Mouse (Mus musculus) intestine, postnatal 0 days (tissue): ENCODE data around the gene Lzic. TPM values are rescaled to one million over a fixed set of nuclear protein-coding genes. Genes with fewer than 3 reads are reported as not detected.
A peak's percentile ranks its signal among the peaks of the same experiment; 100 is the strongest.

Experiments used
- ATAC-seq: fragments of 200-750 bp; cut with Nextera tagmentation; 2 replicates; pipeline ENCODE4 v1.8.0; 2017; ENCODE audit warnings: mild to moderate bottlenecking, moderate TSS enrichment, moderate library complexity
- H3K27ac ChIP-seq: fragments of 300-500 bp; sonication (generic); 2 replicates; pipeline ENCODE4 v1.5.1; 2014; ENCODE audit warnings: mild to moderate bottlenecking, low read depth, low read length, moderate library complexity
- H3K27me3 ChIP-seq: fragments of 300-500 bp; sonication (generic); replicated peaks from 2 replicates; pipeline ENCODE4 v1.6.1; 2014; ENCODE audit warnings: low read length, mixed read lengths; ENCODE audit not compliant: control insufficient read depth, insufficient read depth
- H3K36me3 ChIP-seq: fragments of 300-500 bp; sonication (generic); 2 replicates; pipeline ENCODE4 v1.6.1; 2014; ENCODE audit warnings: mild to moderate bottlenecking, moderate library complexity; ENCODE audit not compliant: control insufficient read depth, insufficient read depth
- H3K4me1 ChIP-seq: fragments of 300-500 bp; sonication (generic); replicated peaks from 2 replicates; pipeline ENCODE4 v1.6.1; 2014; ENCODE audit warnings: antibody characterized with exemption, low read length, mixed read lengths; ENCODE audit not compliant: control insufficient read depth, insufficient read depth
- H3K4me2 ChIP-seq: fragments of 300-500 bp; sonication (generic); replicated peaks from 2 replicates; pipeline ENCODE4 v1.6.1; 2014; ENCODE audit warnings: low read depth, mild to moderate bottlenecking, moderate library complexity
- H3K4me3 ChIP-seq: fragments of 300-500 bp; sonication (generic); 2 replicates; pipeline ENCODE4 v1.5.1; 2014; ENCODE audit warnings: low read depth, low read length
- H3K9ac ChIP-seq: fragments of 300-500 bp; sonication (generic); 2 replicates; pipeline ENCODE4 v1.6.1; 2014; ENCODE audit warnings: mild to moderate bottlenecking, low read depth, low read length
- H3K9me3 ChIP-seq: fragments of 300-500 bp; sonication (generic); 2 replicates; pipeline ENCODE4 v1.6.1; 2016; ENCODE audit warnings: mixed run types; ENCODE audit not compliant: control insufficient read depth
- CTCF ChIP-seq: sonication (generic); IDR thresholded peaks from 2 replicates; pipeline ENCODE4 v1.5.1; 2016; ENCODE audit warnings: low read depth, mild to moderate bottlenecking, control low read depth, antibody characterized with exemption, moderate library complexity
- WGBS: fragments of 180-500 bp; shearing (Covaris S2); extraction: QIAGEN DNeasy Blood & Tissue Kit; methylation state at CpG from one replicate; pipeline ENCODE4 v1.1.7; 2014; 5-methylcytosine and 5-hydroxymethylcytosine counted together
- polyA plus RNA-seq: library from polyadenylated mRNA; unstranded; fragments of >200 nt; fragmentation: Nextera tagmentation; extraction: Ambion mirVana; gene quantifications from 2 replicates; pipeline ENCODE4 v1.2.1, GENCODE M21; 2015

The Lzic gene
- polyA plus RNA-seq, 1 experiment from 2014 or later, result 31.9 TPM

GRCm38 (mm10) chr4:149469557-149469956 lies 15.5 kb upstream of the Lzic start:
- Histone ChIP-seq H3K9me3 (no peaks in the 10 kb centered on the region), H3K4me3 (no peak overlapping the region), H3K27ac (no peak overlapping the region), H3K4me1 (no peaks in the 10 kb centered on the region), H3K9ac (no peak overlapping the region), H3K4me2 (no peak overlapping the region), H3K36me3 (peaks cover 43% of the 10 kb centered on the region), H3K27me3 (no peaks in the 10 kb centered on the region)
- ATAC-seq, result no peak
- 92% methylated on average over 3 of the region's 3 CpGs for WGBS
- TF ChIP-seq CTCF, result no peak

GRCm38 (mm10) chr4:149475096-149475495 lies 9.9 kb upstream of the Lzic start:
- no peak for ATAC-seq
- 68% methylated on average over 7 of the region's 7 CpGs for WGBS
- no peaks in the 10 kb centered on the region for H3K27me3 ChIP-seq
- peak; percentile 25; the same call in 1 of the 2 replicates for TF ChIP-seq CTCF
- H3K9ac ChIP-seq, result no peak overlapping the region
- H3K4me3 ChIP-seq, result no peak overlapping the region
- H3K27ac ChIP-seq, result no peak overlapping the region
- no peaks in the 10 kb centered on the region for H3K4me1 ChIP-seq
- H3K4me2 ChIP-seq, result no peak overlapping the region
- H3K36me3 ChIP-seq, result peaks cover 29% of the 10 kb centered on the region
- no peaks in the 10 kb centered on the region for H3K9me3 ChIP-seq

- no peak for ATAC-seq
- TF ChIP-seq CTCF, result no peak
Measured at GRCm38 (mm10) chr4:149477078-149477477, 8.0 kb upstream of the Lzic start, which contains the start of gene Tmem274. Gene Tmem274 (plus strand): TSS chr4:149477378.

GRCm38 (mm10) chr4:149484566-149484965 lies 463 bp upstream of the Lzic start:
- TF ChIP-seq CTCF, result no peak
- Histone ChIP-seq H3K4me3 (peak overlapping the region; percentile 72), H3K9me3 (no peaks in the 10 kb centered on the region), H3K27ac (peak overlapping the region; percentile 87; the same call in 1 of the 2 replicates), H3K36me3 (peaks cover 25% of the 10 kb centered on the region), H3K9ac (peak overlapping the region; percentile 53), H3K4me2 (peak overlapping the region; percentile 76), H3K4me1 (peaks cover 6% of the 10 kb centered on the region), H3K27me3 (no peaks in the 10 kb centered on the region)
- WGBS, result 48% methylated on average over 3 of the region's 3 CpGs
- ATAC-seq, result no peak

More at GRCm38 (mm10) chr4:149477078-149477477, 8.0 kb upstream of the Lzic start, which contains the start of gene Tmem274:
- no peaks in the 10 kb centered on the region for H3K27me3 ChIP-seq
- H3K4me1 ChIP-seq, result no peaks in the 10 kb centered on the region
- no peak within 1 kb of the TSS for H3K27ac ChIP-seq
- H3K4me3 ChIP-seq, result no peak within 1 kb of the TSS
- peaks cover 23% of the 10 kb centered on the region for H3K36me3 ChIP-seq
- no peak within 1 kb of the TSS for H3K4me2 ChIP-seq
- WGBS, result 89% methylated on average over 11 of the region's 11 CpGs
- no peak within 1 kb of the TSS for H3K9ac ChIP-seq
- H3K9me3 ChIP-seq, result no peaks in the 10 kb centered on the region

GRCm38 (mm10) chr4:149485825-149486206 lies 787 bp downstream of the Lzic start:
- ATAC-seq, result no peak
- peak overlapping the region; percentile 76 for H3K4me2 ChIP-seq

GRCm38 (mm10) chr4:149487729-149488128 lies 2.7 kb downstream of the Lzic start:
- no peak for TF ChIP-seq CTCF
- Histone ChIP-seq H3K27ac (no peak overlapping the region), H3K4me1 (peaks cover 6% of the 10 kb centered on the region), H3K4me3 (no peak overlapping the region), H3K36me3 (peaks cover 34% of the 10 kb centered on the region), H3K4me2 (no peak overlapping the region), H3K9ac (no peak overlapping the region), H3K9me3 (no peaks in the 10 kb centered on the region), H3K27me3 (no peaks in the 10 kb centered on the region)
- no peak for ATAC-seq
- WGBS, result 89% methylated on average over 12 of the region's 12 CpGs

More at GRCm38 (mm10) chr4:149485825-149486206, 787 bp downstream of the Lzic start:
- WGBS, result under 1% methylated on average over 10 of the region's 10 CpGs
- Histone ChIP-seq H3K4me1 (peaks cover 6% of the 10 kb centered on the region), H3K36me3 (peaks cover 25% of the 10 kb centered on the region), H3K9ac (peak overlapping the region; percentile 53), H3K9me3 (no peaks in the 10 kb centered on the region), H3K27me3 (no peaks in the 10 kb centered on the region), H3K4me3 (peak overlapping the region; percentile 72), H3K27ac (peak overlapping the region; percentile 87)
- peak; percentile 65 for TF ChIP-seq CTCF
